Mouse (Mus musculus): ENCODE measurements around the gene Tfap4. TPM values are rescaled to one million over a fixed set of nuclear protein-coding genes. Genes with fewer than 3 reads are reported as not detected.

Gene Tfap4
- total RNA-seq (2023) = 10.2 to 12.4 TPM (median 11.8 TPM) in 4 replicates

DNA sequence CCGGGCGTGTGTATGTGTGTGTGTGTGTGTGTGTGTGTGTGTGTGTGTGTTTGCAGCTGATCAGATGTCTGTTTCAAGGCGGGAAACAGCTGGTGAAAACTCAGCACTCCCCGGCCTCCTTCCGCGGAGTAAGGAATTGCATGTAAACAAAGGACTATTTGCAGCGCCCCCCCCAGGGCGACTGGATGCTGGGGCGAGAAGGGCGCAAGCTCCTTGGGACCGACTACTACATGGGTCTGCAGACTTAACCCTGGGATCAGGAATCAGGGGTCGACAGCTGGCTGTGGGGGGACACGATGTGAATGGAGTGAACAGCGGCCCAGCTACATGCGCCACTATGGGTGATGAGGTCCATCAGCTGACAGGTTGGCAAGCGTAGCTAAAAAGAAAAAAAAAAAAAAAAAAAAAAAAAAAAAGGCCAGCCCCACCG is at the start of gene Tfap4:
Gene Tfap4 (minus strand): TSS at position 140 of the 430 bp plus-strand sequence.

DNA sequence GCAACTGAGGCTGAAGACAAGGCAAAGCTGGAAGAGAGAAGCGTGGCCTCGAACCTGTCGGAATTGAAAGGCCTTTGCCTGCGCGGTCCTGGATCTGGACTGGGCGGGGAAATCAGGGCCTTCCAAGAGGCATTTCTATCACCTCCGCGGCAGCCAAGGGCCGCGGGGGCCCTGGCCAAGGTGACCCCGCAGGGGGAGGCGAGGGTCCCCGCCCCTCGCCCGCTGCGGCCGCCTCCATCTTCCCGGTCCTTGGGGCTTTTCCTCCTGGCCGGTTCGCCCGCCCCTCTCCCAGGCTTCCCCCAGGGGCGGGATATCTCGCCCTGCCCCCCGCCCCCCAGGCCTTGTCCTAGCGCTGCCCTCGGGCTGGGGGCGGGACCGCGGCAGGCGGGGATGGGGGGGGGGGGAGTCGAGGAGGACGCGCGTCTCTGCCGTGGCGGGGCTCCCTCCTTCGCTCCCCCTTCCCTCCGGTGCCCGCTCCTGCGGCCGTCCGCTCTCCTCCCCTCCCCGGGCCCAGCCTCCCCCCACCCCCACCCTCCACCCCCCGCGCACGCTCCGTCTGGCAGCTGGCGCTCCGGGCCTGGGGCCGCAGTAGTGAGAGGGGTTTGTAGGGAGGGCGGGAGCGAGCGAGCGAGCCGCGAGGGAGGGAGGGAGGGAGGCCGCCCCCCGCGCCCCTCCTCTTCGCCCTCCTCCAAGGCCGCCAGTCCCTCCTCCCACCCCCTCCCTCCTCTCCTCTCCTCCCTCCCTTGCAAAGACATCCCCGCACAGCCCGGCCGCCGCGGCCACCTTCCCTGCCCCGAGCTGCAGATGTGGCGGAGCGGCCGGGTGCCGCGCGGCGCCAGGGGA is 34.5 kb upstream of the Tfap4 start, which contains the start of gene Glis2:
Gene Glis2 (plus strand): TSS at position 743 of the 843 bp plus-strand sequence.

DNA sequence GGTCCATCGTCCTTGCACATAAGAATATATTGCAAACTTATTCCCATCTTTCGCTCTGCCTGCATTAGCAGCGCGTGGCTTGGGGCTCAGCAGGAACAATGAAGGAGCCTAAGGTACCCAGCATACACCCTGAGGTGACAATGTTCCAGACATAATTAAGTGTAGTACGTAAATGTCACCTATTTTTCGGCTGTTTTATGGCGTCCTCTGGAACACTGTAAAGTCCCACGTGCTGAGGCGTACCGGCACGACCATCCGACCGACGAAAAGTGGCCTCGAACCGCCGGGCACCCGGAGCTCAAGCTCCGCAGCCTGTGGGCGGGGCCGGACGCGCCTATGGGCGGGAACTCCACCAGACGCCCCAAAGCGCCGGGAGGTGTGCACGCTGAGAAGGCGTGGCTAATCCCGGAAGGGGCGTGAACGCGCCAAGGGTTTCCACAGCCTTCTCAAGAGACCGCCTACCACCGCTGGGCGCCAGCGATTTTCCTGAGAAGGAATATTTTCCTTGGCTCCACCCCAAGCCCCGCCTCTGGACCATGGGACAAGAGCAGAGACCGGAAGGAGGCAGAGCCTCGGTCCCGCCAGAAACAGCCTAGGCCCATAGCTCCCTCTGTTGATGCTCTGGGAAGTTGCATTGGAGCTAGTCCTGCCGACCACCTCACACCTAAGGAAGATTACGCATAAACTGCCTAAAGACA is 18.0 kb downstream of the Tfap4 start, which contains the start of gene Srl:
Gene Srl (minus strand): TSS at position 316 of the 698 bp plus-strand sequence.

Other genes with a start within 250 kb of the Tfap4 start
- gene Adcy9, start 139.4 kb downstream of the Tfap4 start, total RNA-seq (2023) = 3.5 to 4.4 TPM (median 3.9 TPM) in 4 replicates
- gene Srl, start 18.0 kb downstream of the Tfap4 start, total RNA-seq (2023) = 0.70 to 3.8 TPM (median 1.9 TPM) in 4 replicates
- not detected in 4 replicates for gene Glis2, start 34.9 kb upstream of the Tfap4 start, total RNA-seq (2023)
- gene Pam16, start 65.1 kb upstream of the Tfap4 start, total RNA-seq (2023) = 39.3 to 51.4 TPM (median 47.8 TPM) in 4 replicates
- 0.19 to 0.33 TPM (median 0.21 TPM) in 3 of 4 replicates, not detected in the other for gene Vasn, start 80.1 kb upstream of the Tfap4 start, total RNA-seq (2023)
- gene Dnaja3, start 80.1 kb upstream of the Tfap4 start, total RNA-seq (2023) = 29.3 to 35.2 TPM (median 31.8 TPM) in 4 replicates
- 220 to 267 TPM (median 233 TPM) in 4 replicates for gene Coro7, start 119.9 kb upstream of the Tfap4 start, total RNA-seq (2023)
- gene Nmral1, start 159.5 kb upstream of the Tfap4 start, total RNA-seq (2023) = 7.2 to 9.4 TPM (median 8.8 TPM) in 4 replicates
- gene Hmox2, start 166.5 kb upstream of the Tfap4 start, total RNA-seq (2023) = 40.7 to 48.4 TPM (median 43.7 TPM) in 4 replicates
- gene Cdip1, start 230.4 kb upstream of the Tfap4 start, total RNA-seq (2023) = 68.9 to 73.7 TPM (median 70.7 TPM) in 4 replicates